In genomic region chr5:130059413-130060328, GRCm38 (mm10) we compare ENCODE assay signal across 10 mouse cellular contexts. TPM values are rescaled to one million over a fixed set of nuclear protein-coding genes. Genes with fewer than 3 reads are reported as not detected.
DNase-seq lines count a peak whose midpoint lies in the region; ATAC-seq and TF ChIP-seq lines count a peak whose summit lies in the region.
"Had no signal": no experiment of that assay in that cellular context is flagged by ENCODE, and none has a peak within 500 bp of the region (broad histone marks: within the 10 kb centered on the region; RNA-seq: fewer than 3 reads in every experiment).

No protein-coding gene starts in this region.

- no peak overlapping the region for H3K4me2 ChIP-seq in embryonic facial prominence, embryonic 14.5 days (ENCODE audit: low read depth, low read length)
- no peak overlapping the region for H3K4me2 ChIP-seq in heart, embryonic 15.5 days
- H3K4me2 ChIP-seq in liver, embryonic 13.5 days, result no peak overlapping the region

- ATAC-seq in embryonic facial prominence, embryonic 14.5 days (ENCODE audit: low read depth), result peak; percentile 41; the same call in 1 of the 2 replicates
- ATAC-seq in heart, embryonic 15.5 days (replicated peaks; ENCODE audit: insufficient number of reproducible peaks, insufficient read depth, low FRiP score, low read depth), result peak; percentile 80
- 0 out of 2 replicates have a peak, but pooled peaks have one; percentile 28 for ATAC-seq in liver, embryonic 13.5 days (ENCODE audit: low read depth)
- ATAC-seq in megakaryocyte, adult 5-6 weeks (ENCODE audit: poor library complexity, severe bottlenecking), result no peak

- no peaks in the 10 kb centered on the region for H3K4me1 ChIP-seq in kidney, adult 2 months (ENCODE audit: control insufficient read depth, insufficient read depth, low read length)
- H3K4me1 ChIP-seq in embryonic facial prominence, embryonic 14.5 days (ENCODE audit: control insufficient read depth, insufficient read depth, low read length), result no peaks in the 10 kb centered on the region
- H3K4me1 ChIP-seq in heart, embryonic 15.5 days (replicated peaks), result peaks cover 11% of the 10 kb centered on the region
- H3K4me1 ChIP-seq in liver, embryonic 13.5 days (replicated peaks), result peaks cover 25% of the 10 kb centered on the region

- WGBS in kidney, adult 2 months, result 71% methylated on average over 12 of the region's 12 CpGs
- 76% methylated on average over 12 of the region's 12 CpGs for WGBS in embryonic facial prominence, embryonic 14.5 days
- WGBS in heart, embryonic 15.5 days, result 50% methylated on average over 12 of the region's 12 CpGs
- 73% methylated on average over 12 of the region's 12 CpGs for WGBS in liver, embryonic 13.5 days (ENCODE audit: insufficient replicate concordance)

- TF ChIP-seq POLR2A in kidney, adult 2 months (IDR thresholded peaks at IDR 0.05; ENCODE audit: low read depth, low read length), result no peak

- peak; percentile 32 for DNase-seq in kidney, adult 2 months
- DNase-seq in kidney, adult 9 months, result no peak
- peak; percentile 40 for DNase-seq in embryonic facial prominence, embryonic 14.5 days (ENCODE audit: low spot score)
- DNase-seq in liver, embryonic 13.5 days, result no peak
- no peak for DNase-seq in urinary bladder, postnatal 25 days (ENCODE audit: low spot score)
- no peak for DNase-seq in cerebellum, postnatal 36 days
- DNase-seq: layer of hippocampus, postnatal 36 days; thymus, adult 18-20 months had no signal

- no peaks in the 10 kb centered on the region; the same call in 1 of the 2 replicates for H3K36me3 ChIP-seq in kidney, adult 2 months (ENCODE audit: control insufficient read depth, insufficient read depth, low read length)
- peaks cover 29% of the 10 kb centered on the region for H3K36me3 ChIP-seq in embryonic facial prominence, embryonic 14.5 days (ENCODE audit: control insufficient read depth, insufficient read depth, low read length)
- 0 out of 2 replicates have a peak, but pooled peaks cover 6% of the 10 kb centered on the region for H3K36me3 ChIP-seq in heart, embryonic 15.5 days
- H3K36me3 ChIP-seq in liver, embryonic 13.5 days, result peaks cover 42% of the 10 kb centered on the region

- H3K4me3 ChIP-seq in kidney, adult 2 months (ENCODE audit: insufficient read depth, low read depth, low read length), result no peak overlapping the region
- no peak overlapping the region for H3K4me3 ChIP-seq in embryonic facial prominence, embryonic 14.5 days (ENCODE audit: low read depth, low read length)
- no peak overlapping the region for H3K4me3 ChIP-seq in heart, embryonic 15.5 days
- H3K4me3 ChIP-seq in liver, embryonic 13.5 days (replicated peaks), result no peak overlapping the region

- no peaks in the 10 kb centered on the region for H3K9me3 ChIP-seq in embryonic facial prominence, embryonic 14.5 days (ENCODE audit: control insufficient read depth, low read length)
- H3K9me3 ChIP-seq in heart, embryonic 15.5 days (replicated peaks), result no peaks in the 10 kb centered on the region
- no peaks in the 10 kb centered on the region for H3K9me3 ChIP-seq in liver, embryonic 13.5 days (replicated peaks)

- no peaks in the 10 kb centered on the region for H3K27me3 ChIP-seq in kidney, adult 2 months (replicated peaks; ENCODE audit: control insufficient read depth, insufficient read depth, low read length)
- no peaks in the 10 kb centered on the region for H3K27me3 ChIP-seq in embryonic facial prominence, embryonic 14.5 days (replicated peaks; ENCODE audit: control insufficient read depth, insufficient read depth, low read length)
- H3K27me3 ChIP-seq in heart, embryonic 15.5 days, result peaks cover 1% of the 10 kb centered on the region
- H3K27me3 ChIP-seq in liver, embryonic 13.5 days, result no peaks in the 10 kb centered on the region

- TF ChIP-seq CTCF in kidney, adult 2 months (conservative IDR thresholded peaks at IDR 0.05; ENCODE audit: insufficient read depth, insufficient read length, low read depth, low read length), result no peak

- no peak overlapping the region for H3K9ac ChIP-seq in embryonic facial prominence, embryonic 14.5 days (ENCODE audit: low read depth, low read length)
- H3K9ac ChIP-seq in heart, embryonic 15.5 days, result no peak overlapping the region
- no peak overlapping the region for H3K9ac ChIP-seq in liver, embryonic 13.5 days

- H3K27ac ChIP-seq in kidney, adult 2 months (ENCODE audit: insufficient read depth, low read depth, low read length), result peak overlapping the region; percentile 46
- peak overlapping the region; percentile 28; the same call in 1 of the 2 replicates for H3K27ac ChIP-seq in embryonic facial prominence, embryonic 14.5 days (replicated peaks; ENCODE audit: low read depth, low read length)
- peak overlapping the region; percentile 79 for H3K27ac ChIP-seq in heart, embryonic 15.5 days
- H3K27ac ChIP-seq in liver, embryonic 13.5 days, result no peak overlapping the region

RNA-seq across cellular contexts. Expression of gene Tpst1, which starts 13.5 kb away (rescaled TPM):
- polyA plus RNA-seq in kidney, adult 2 months (2012; rRNA removed), result 8.0 and 8.7 TPM in 2 replicates
- polyA plus RNA-seq in embryonic facial prominence, embryonic 14.5 days (2014; fragmentation: Nextera tagmentation; extraction: Ambion mirVana), result 94.0 and 102 TPM in 2 replicates
- polyA plus RNA-seq in heart, embryonic 15.5 days (2015; fragmentation: Nextera tagmentation; extraction: Ambion mirVana), result 27.2 and 33.2 TPM in 2 replicates
- polyA plus RNA-seq in liver, embryonic 13.5 days (2015; fragmentation: Nextera tagmentation; extraction: Ambion mirVana), result 27.2 and 33.5 TPM in 2 replicates
- 14.9 and 18.5 TPM in 2 replicates for total RNA-seq in megakaryocyte, adult 5-6 weeks (2015)
- total RNA-seq in megakaryocyte, adult 5-6 weeks (2017), result 8.2 and 12.4 TPM in 2 replicates

RNA-seq across cellular contexts. Expression of gene Crcp, which starts 30.6 kb away (rescaled TPM):
- 14.4 and 19.3 TPM in 2 replicates for polyA plus RNA-seq in kidney, adult 2 months (2012; rRNA removed)
- polyA plus RNA-seq in embryonic facial prominence, embryonic 14.5 days (2014; fragmentation: Nextera tagmentation; extraction: Ambion mirVana), result 24.9 and 25.6 TPM in 2 replicates
- polyA plus RNA-seq in heart, embryonic 15.5 days (2015; fragmentation: Nextera tagmentation; extraction: Ambion mirVana), result 20.6 and 26.8 TPM in 2 replicates
- 31.6 and 34.4 TPM in 2 replicates for polyA plus RNA-seq in liver, embryonic 13.5 days (2015; fragmentation: Nextera tagmentation; extraction: Ambion mirVana)
- total RNA-seq in megakaryocyte, adult 5-6 weeks (2015), result 49.4 and 54.0 TPM in 2 replicates
- 48.3 and 53.8 TPM in 2 replicates for total RNA-seq in megakaryocyte, adult 5-6 weeks (2017)

RNA-seq across cellular contexts. Expression of gene Asl, which starts 30.6 kb away (rescaled TPM):
- 440 and 469 TPM in 2 replicates for polyA plus RNA-seq in kidney, adult 2 months (2012; rRNA removed)
- 32.1 and 35.7 TPM in 2 replicates for polyA plus RNA-seq in embryonic facial prominence, embryonic 14.5 days (2014; fragmentation: Nextera tagmentation; extraction: Ambion mirVana)
- 16.0 and 22.2 TPM in 2 replicates for polyA plus RNA-seq in heart, embryonic 15.5 days (2015; fragmentation: Nextera tagmentation; extraction: Ambion mirVana)
- polyA plus RNA-seq in liver, embryonic 13.5 days (2015; fragmentation: Nextera tagmentation; extraction: Ambion mirVana), result 37.8 and 45.2 TPM in 2 replicates
- 20.2 and 29.5 TPM in 2 replicates for total RNA-seq in megakaryocyte, adult 5-6 weeks (2015)
- total RNA-seq in megakaryocyte, adult 5-6 weeks (2017), result 21.3 and 25.7 TPM in 2 replicates

RNA-seq across cellular contexts. Expression of gene Gusb, which starts 56.8 kb away (rescaled TPM):
- polyA plus RNA-seq in kidney, adult 2 months (2012; rRNA removed), result 26.0 and 26.5 TPM in 2 replicates
- 57.8 and 60.0 TPM in 2 replicates for polyA plus RNA-seq in embryonic facial prominence, embryonic 14.5 days (2014; fragmentation: Nextera tagmentation; extraction: Ambion mirVana)
- 39.1 and 43.6 TPM in 2 replicates for polyA plus RNA-seq in heart, embryonic 15.5 days (2015; fragmentation: Nextera tagmentation; extraction: Ambion mirVana)
- 42.0 and 47.9 TPM in 2 replicates for polyA plus RNA-seq in liver, embryonic 13.5 days (2015; fragmentation: Nextera tagmentation; extraction: Ambion mirVana)
- total RNA-seq in megakaryocyte, adult 5-6 weeks (2015), result 101 and 111 TPM in 2 replicates
- 63.9 and 70.8 TPM in 2 replicates for total RNA-seq in megakaryocyte, adult 5-6 weeks (2017)

Comparison
In these comparisons a context has a peak if more than half of its experiments do, and no peak if none do; other contexts are left out.
1. DNase-seq: peak in kidney, adult 2 months (single experiment) and embryonic facial prominence, embryonic 14.5 days (single experiment); none in kidney, adult 9 months (single experiment), liver, embryonic 13.5 days (single experiment), urinary bladder, postnatal 25 days (single experiment) and cerebellum, postnatal 36 days (0 of 2).